Mouse (Mus musculus) thymus, adult 2 months (tissue): ENCODE results near the gene Gm3164. TPM values are rescaled to one million over a fixed set of nuclear protein-coding genes. Genes with fewer than 3 reads are reported as not detected.
"Not testable (repeated sequence)": the region's sequence is repeated elsewhere in the genome, so short reads cannot be mapped to it uniquely, and the experiment has no call there.

Source experiments
- DNase-seq: peaks from one replicate; pipeline ENCODE4 v3.0.0; 2021
- H3K27ac ChIP-seq: fragments of 200-500 bp; 2 replicates; pipeline ENCODE4 v1.5.1; 2012; ENCODE audit warnings: low read length, control low read depth; ENCODE audit not compliant: control insufficient read depth, insufficient read depth
- H3K27me3 ChIP-seq: fragments of 200-500 bp; 2 replicates; pipeline ENCODE4 v1.6.1; 2012; ENCODE audit warnings: mild to moderate bottlenecking, low read length, moderate library complexity, mixed read lengths; ENCODE audit not compliant: control insufficient read depth, insufficient read depth
- H3K36me3 ChIP-seq: fragments of 200-500 bp; 2 replicates; pipeline ENCODE4 v1.6.1; 2012; ENCODE audit warnings: mild to moderate bottlenecking, low read length, moderate library complexity; ENCODE audit not compliant: control insufficient read depth, insufficient read depth
- H3K4me1 ChIP-seq: fragments of 200-500 bp; replicated peaks from 2 replicates; pipeline ENCODE4 v1.6.1; 2012; ENCODE audit warnings: low read length; ENCODE audit not compliant: control insufficient read depth, insufficient read depth
- H3K4me3 ChIP-seq: fragments of 200-500 bp; 2 replicates; pipeline ENCODE4 v1.5.1; 2012; ENCODE audit warnings: mild to moderate bottlenecking, low read length, control low read depth, moderate library complexity; ENCODE audit not compliant: control insufficient read depth, insufficient read depth
- WGBS: fragments of 180-500 bp; shearing (Covaris S2); methylation state at CpG from one replicate; pipeline ENCODE4 v1.1.7; 2018; 5-methylcytosine and 5-hydroxymethylcytosine counted together
- polyA plus RNA-seq: library from polyadenylated mRNA; depleted of rRNA; stranded (reverse); fragments of >200 nt; gene quantifications from 2 replicates; pipeline ENCODE4 v1.2.3, GENCODE M21; 2012; rRNA removed

Gene Gm3164
- polyA plus RNA-seq, result 0.05 TPM in 1 of 2 replicates, not detected in the other

DNA sequence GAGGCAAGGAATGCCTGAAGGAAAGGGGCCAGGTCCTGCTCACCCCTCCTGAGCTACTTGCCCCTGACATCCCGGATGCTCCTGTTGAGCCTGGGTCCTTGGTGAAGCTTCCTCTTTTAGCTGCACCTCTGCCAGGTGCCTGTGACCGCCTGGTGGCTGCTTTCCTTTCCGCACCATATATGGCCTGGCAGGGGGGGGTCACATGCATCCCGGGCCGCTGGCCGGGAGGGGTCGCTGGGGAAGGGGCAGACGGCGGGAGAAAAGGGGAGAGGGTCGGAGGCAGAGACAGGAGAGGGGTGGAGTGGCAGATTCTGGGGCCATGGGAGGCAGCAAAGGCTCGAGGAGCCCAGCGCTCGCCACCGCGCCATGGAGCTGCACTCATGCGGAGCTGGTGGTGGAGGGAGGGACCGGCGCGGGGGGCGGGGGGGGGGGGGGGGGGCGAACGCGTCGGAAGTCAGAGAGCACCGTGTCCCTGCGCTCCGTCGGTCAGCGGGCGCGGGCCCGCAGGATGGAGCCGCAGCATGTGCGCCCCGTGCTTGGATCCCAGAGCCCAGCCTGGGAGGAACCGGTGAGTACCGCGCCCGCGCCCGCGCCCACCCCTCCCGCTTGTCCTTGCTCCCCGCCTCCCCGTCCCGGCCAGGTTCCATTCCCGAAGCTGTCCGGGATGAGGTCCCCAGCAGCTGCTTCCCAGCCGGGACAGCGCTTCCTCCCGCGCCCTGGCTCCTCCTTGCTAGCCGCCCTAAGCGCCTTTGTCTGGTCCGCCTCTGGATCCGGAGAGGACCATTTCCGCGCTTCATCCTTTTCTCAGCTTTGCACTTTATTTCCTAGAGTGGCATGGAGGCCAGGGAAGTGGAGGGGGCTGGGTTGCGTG, at the start of gene Gm3164:
Gm3164 (plus strand) TSS at position 484 of the 871 bp plus-strand sequence.
- DNase-seq, H3K27me3 ChIP-seq, H3K4me3 ChIP-seq, H3K27ac ChIP-seq, H3K36me3 ChIP-seq, H3K4me1 ChIP-seq: not testable (repeated sequence)
- 10% methylated on average over 43 of the region's 59 CpGs for WGBS

GRCm38 (mm10) chr14:4368991-4369390, 46.3 kb upstream of the Gm3164 start:
- WGBS, result 92% methylated on average over 3 of the region's 3 CpGs

DNA sequence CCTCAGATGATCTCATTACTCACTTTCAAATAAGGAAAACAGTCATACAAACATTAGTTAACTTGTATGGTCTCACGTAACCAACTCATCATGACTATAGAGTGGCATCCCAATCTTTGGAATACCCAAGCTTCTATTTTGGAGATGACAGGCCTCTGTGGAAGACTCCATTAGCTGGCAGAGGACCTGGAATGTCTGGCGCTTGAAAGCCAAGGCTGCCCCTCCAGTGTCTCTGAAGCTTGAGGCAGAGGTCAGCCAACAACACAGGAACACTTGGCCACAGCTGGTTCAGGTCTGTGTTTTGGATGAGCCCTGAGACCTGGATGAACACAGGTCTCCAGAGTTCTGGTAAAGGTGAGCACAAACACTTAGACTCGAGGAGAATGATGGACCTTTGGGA, 45.6 kb upstream of the Gm3164 start:
- 84% methylated on average over 3 of the region's 3 CpGs for WGBS

More at GRCm38 (mm10) chr14:4368991-4369390, 46.3 kb upstream of the Gm3164 start:
- DNase-seq, H3K4me3 ChIP-seq, H3K27me3 ChIP-seq, H3K36me3 ChIP-seq, H3K4me1 ChIP-seq, H3K27ac ChIP-seq: not testable (repeated sequence)

DNA sequence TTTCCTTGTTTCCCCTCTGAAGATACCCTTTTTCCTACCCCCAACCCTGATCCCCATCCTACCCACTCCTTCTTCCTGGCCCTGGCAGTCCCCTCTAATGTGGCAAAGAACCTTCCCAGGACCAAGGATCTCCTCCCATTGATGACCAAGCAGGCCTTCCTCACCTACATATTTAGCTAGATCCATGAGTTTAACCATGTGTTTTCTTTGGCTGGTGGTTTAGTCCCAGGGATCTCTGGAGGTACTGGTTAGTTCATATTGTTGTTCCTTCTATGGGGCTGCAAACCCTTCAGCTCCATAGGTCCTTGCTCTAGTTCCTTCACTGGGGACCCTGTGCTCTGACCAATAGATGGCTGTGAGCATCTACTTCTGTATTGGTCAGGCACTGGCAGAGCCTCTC, 37.4 kb upstream of the Gm3164 start:
- not testable (repeated sequence) for DNase-seq, H3K27me3 ChIP-seq, H3K27ac ChIP-seq

More for the DNA sequence above, 45.6 kb upstream of the Gm3164 start:
- not testable (repeated sequence) for H3K4me1 ChIP-seq, DNase-seq, H3K27me3 ChIP-seq, H3K36me3 ChIP-seq, H3K4me3 ChIP-seq, H3K27ac ChIP-seq

GRCm38 (mm10) chr14:4385606-4386005, 29.6 kb upstream of the Gm3164 start:
- not testable (repeated sequence) for DNase-seq, H3K4me3 ChIP-seq, H3K36me3 ChIP-seq, H3K27me3 ChIP-seq, H3K4me1 ChIP-seq, H3K27ac ChIP-seq

More for the DNA sequence above, 37.4 kb upstream of the Gm3164 start:
- H3K36me3 ChIP-seq, H3K4me3 ChIP-seq, H3K4me1 ChIP-seq: not testable (repeated sequence)

DNA sequence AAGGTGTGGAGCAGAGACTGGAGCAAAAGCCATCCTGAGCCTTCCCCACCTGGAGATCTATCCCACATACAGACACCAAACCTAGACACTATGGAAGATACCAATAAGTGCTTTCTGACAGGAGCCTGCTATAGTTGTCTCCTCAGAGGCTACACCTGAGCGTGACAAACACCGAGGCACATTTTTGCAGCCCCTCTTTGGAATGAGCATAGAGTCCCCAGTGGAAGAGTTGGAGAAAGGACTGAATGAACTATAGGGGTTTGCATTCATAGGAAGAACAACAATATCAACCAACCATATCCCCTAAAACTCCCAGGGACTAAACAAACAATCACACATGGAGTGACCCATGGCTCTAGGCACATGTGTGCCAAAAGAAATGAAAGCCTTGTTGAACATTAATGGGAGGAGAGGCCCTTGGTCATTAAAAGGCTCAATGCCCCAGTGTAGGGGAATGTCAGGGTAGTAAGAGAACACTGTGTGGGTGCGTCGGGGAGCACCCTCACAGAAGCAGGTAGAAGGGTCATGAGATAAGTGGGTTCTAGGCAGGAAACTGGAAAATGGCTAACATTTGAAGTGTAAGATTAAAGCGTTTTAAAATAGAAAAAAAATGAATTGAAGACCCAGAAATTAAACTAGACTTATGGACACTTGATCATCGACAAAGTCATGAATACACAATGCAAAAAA, 22.3 kb upstream of the Gm3164 start:
- 96% methylated on average over 4 of the region's 6 CpGs for WGBS
- H3K36me3 ChIP-seq, H3K27ac ChIP-seq, H3K27me3 ChIP-seq, DNase-seq, H3K4me1 ChIP-seq, H3K4me3 ChIP-seq: not testable (repeated sequence)

DNA sequence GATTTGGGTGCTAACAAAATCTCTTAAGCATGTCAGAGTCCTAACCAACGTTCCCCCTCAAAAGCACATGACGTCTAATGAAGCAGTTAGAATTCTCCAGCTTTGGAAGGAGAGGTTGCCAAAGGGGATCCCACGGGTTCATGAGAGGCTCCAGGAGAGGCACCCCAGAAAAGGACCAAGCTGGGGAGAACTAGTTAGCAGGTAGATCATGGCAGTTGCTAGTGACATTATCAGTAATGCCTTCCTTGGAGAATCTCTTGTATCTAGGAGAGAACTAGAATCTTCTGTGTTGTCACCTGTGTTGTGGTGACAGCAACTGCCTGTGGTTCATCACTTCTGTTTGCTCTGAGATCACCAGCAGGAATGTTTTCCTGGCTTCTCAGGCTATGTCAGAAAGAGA, 18.0 kb upstream of the Gm3164 start, which contains the start of gene Gm3159:
Gm3159 (plus strand) TSS at position 301 of the 400 bp plus-strand sequence.
- not testable (repeated sequence) for H3K27ac ChIP-seq, H3K4me3 ChIP-seq, H3K36me3 ChIP-seq, H3K4me1 ChIP-seq, DNase-seq, H3K27me3 ChIP-seq
- 82% methylated on average over 3 of the region's 3 CpGs for WGBS

DNA sequence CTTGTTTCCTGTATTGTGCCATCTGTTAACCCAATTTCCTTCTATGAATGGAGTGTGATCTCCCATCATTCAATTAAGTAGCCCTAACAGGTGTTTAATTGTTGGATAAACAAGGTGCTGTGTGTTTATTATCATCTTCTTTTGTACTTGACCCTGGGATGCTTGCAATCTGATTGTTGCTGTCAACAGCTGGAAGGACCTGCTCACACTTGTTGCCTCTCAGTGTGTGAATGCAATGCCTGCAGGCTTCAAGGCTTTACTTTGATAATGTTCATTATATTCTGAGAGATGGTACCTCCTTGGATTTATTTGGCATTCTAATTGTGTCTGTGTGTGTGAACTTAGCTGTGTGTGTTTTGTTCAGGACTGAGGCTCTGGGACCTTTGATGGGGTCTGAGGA, 16.6 kb upstream of the Gm3164 start:
- not testable (repeated sequence) for H3K4me3 ChIP-seq, DNase-seq, H3K27me3 ChIP-seq, H3K27ac ChIP-seq, H3K4me1 ChIP-seq, H3K36me3 ChIP-seq

GRCm38 (mm10) chr14:4400115-4400789, 15.0 kb upstream of the Gm3164 start:
- DNase-seq, H3K27me3 ChIP-seq, H3K36me3 ChIP-seq, H3K27ac ChIP-seq, H3K4me1 ChIP-seq, H3K4me3 ChIP-seq: not testable (repeated sequence)
- WGBS, result 92% methylated on average over 5 of the region's 5 CpGs

DNA sequence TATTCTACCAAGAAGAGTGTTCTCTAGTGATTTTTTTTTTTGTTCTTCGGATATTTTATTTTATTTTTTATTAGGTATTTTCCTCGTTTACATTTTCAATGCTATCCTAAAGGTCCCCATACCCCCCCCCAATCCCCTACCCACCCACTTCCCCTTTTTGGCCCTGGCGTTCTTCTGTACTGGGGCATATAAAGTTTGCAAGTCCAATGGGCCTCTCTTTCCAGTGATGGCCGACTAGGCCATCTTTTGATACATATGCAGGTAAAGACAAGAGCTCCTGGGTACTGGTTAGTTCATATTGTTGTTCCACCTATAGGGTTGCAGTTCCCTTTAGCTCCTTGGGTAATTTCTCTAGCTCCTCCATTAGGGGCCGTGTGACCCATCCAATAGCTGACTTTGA, 14.0 kb upstream of the Gm3164 start:
- not testable (repeated sequence) for H3K27ac ChIP-seq, H3K27me3 ChIP-seq, DNase-seq, H3K4me1 ChIP-seq, H3K36me3 ChIP-seq, H3K4me3 ChIP-seq
- WGBS, result 67% methylated on average over 5 of the region's 5 CpGs
